8 mouse cellular contexts compared by ENCODE assay signal in the genomic region with DNA sequence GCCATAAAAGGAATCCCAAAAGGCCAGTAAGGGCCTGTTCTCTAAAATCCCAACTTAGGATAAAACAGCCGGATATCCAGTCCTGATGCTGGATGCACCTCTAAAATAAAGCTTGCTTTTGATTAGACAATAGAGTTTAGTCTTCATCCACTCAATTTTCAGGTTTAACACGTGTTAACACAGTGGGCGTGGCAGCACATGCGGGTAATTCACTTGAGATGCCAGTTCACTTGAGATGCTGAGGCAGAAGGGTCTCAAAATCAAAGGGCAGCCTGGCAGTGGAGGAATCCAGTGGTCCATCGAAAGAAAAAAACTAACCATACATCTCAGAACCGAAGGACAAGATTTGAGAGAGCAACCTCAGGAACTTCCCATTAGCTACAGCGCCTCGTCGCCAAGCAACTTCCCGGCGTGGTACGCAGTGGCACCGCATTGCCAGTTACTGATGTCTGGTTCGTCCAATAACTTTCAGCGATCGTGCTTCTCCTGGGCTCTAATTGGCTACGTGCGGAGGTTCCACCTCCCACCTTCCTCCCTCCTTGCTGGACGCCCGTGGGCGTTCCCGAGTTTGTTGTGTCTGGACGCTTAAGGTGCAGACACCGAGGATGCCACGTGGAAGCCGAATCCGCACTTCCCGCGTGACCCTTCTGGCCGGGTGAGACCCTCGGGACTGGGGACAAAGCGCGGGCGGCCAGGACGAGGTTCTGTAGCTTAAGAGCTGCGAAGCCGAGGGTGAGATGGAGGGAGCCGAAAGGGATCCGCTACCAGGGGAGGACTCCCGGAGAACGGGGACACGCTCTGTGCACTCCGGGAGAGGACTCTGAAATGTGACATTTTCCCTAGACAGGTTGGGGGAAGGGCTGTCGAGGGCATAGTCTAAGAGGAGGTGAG. TPM values are rescaled to one million over a fixed set of nuclear protein-coding genes. Genes with fewer than 3 reads are reported as not detected.
A peak's percentile ranks its signal among the peaks of the same experiment; 100 is the strongest.
DNase-seq lines count a peak whose midpoint lies in the region; ATAC-seq and TF ChIP-seq lines count a peak whose summit lies in the region.

Zbed5 (plus strand) TSS at position 526 of the 891 bp plus-strand sequence.

- peak within 1 kb of the TSS; percentile 93 for H3K4me2 ChIP-seq in heart, embryonic 15.5 days
- H3K4me2 ChIP-seq in liver, embryonic 14.5 days (ENCODE audit: low read depth), result peak within 1 kb of the TSS; percentile 95
- H3K4me2 ChIP-seq in neural tube, embryonic 11.5 days (ENCODE audit: low read depth), result peak within 1 kb of the TSS; percentile 73
- H3K4me2 ChIP-seq in stomach, postnatal 0 days (replicated peaks; ENCODE audit: low read depth), result peak within 1 kb of the TSS; percentile 82

- H3K27me3 ChIP-seq in forebrain, embryonic 10.5 days (ENCODE audit: poor library complexity, severe bottlenecking), result no peaks in the 10 kb centered on the region
- peaks cover 2% of the 10 kb centered on the region; the same call in 1 of the 2 replicates for H3K27me3 ChIP-seq in heart, embryonic 15.5 days
- no peaks in the 10 kb centered on the region for H3K27me3 ChIP-seq in liver, embryonic 14.5 days (ENCODE audit: control insufficient read depth, insufficient read depth, low read length)
- no peaks in the 10 kb centered on the region for H3K27me3 ChIP-seq in neural tube, embryonic 11.5 days (ENCODE audit: control insufficient read depth, insufficient read depth, low read length)
- no peaks in the 10 kb centered on the region for H3K27me3 ChIP-seq in stomach, postnatal 0 days (ENCODE audit: control insufficient read depth, insufficient read depth, low read length)

- WGBS in forebrain, embryonic 10.5 days, result 2% methylated on average over 44 of the region's 44 CpGs
- WGBS in heart, embryonic 15.5 days, result 2% methylated on average over 44 of the region's 44 CpGs
- WGBS in liver, embryonic 14.5 days (ENCODE audit: insufficient replicate concordance), result 2% methylated on average over 44 of the region's 44 CpGs
- WGBS in neural tube, embryonic 11.5 days, result 3% methylated on average over 44 of the region's 44 CpGs
- WGBS in stomach, postnatal 0 days, result 3% methylated on average over 44 of the region's 44 CpGs

- no peaks in the 10 kb centered on the region for H3K36me3 ChIP-seq in forebrain, embryonic 10.5 days (replicated peaks)
- H3K36me3 ChIP-seq in heart, embryonic 15.5 days, result no peaks in the 10 kb centered on the region
- H3K36me3 ChIP-seq in liver, embryonic 14.5 days (replicated peaks; ENCODE audit: control insufficient read depth, insufficient read depth, low read depth), result no peaks in the 10 kb centered on the region
- H3K36me3 ChIP-seq in neural tube, embryonic 11.5 days (ENCODE audit: control insufficient read depth, insufficient read depth, low read length), result no peaks in the 10 kb centered on the region
- no peaks in the 10 kb centered on the region for H3K36me3 ChIP-seq in stomach, postnatal 0 days (ENCODE audit: control insufficient read depth, insufficient read depth, low read length)

- no peak for TF ChIP-seq EP300 in liver, embryonic 14.5 days (IDR thresholded peaks at IDR 0.05; ENCODE audit: low read depth)
- no peak for TF ChIP-seq EP300 in stomach, postnatal 0 days (optimal IDR thresholded peaks at IDR 0.05)

- H3K9ac ChIP-seq in heart, embryonic 15.5 days, result peak within 1 kb of the TSS; percentile 69
- peak within 1 kb of the TSS; percentile 57 for H3K9ac ChIP-seq in liver, embryonic 14.5 days (replicated peaks)
- H3K9ac ChIP-seq in neural tube, embryonic 11.5 days (ENCODE audit: low read length), result peak within 1 kb of the TSS; percentile 54
- peak within 1 kb of the TSS; percentile 63 for H3K9ac ChIP-seq in stomach, postnatal 0 days (ENCODE audit: low read length)

- peak; percentile 53 to 65 for DNase-seq in CD8-positive naive resting alpha-beta T cell, adult 2 months (ENCODE audit: low read depth in 2 of 2, low spot score in 2 of 2)
- DNase-seq in c-Kit-positive CD71-negative TER-119-negative erythroid progenitor cells, embryonic 14.5 days (ENCODE audit: low read depth), result peak; percentile 87
- DNase-seq in forebrain, embryonic 10.5 days (ENCODE audit: extremely low spot score, low spot score), result peak; percentile 90
- DNase-seq in kidney, postnatal 25 days, result peak; percentile 92 to 95
- DNase-seq in liver, embryonic 14.5 days (ENCODE audit: low read depth in 3 of 3, low spot score in 3 of 3), result peak; percentile 86
- DNase-seq in neural tube, embryonic 11.5 days (ENCODE audit: low spot score), result peak; percentile 92
- peak; percentile 91 for DNase-seq in stomach, postnatal 0 days (ENCODE audit: low spot score)

- peak within 1 kb of the TSS; percentile 76 for H3K27ac ChIP-seq in forebrain, embryonic 10.5 days
- no peak within 1 kb of the TSS for H3K27ac ChIP-seq in heart, embryonic 15.5 days
- H3K27ac ChIP-seq in liver, embryonic 14.5 days, result no peak within 1 kb of the TSS
- no peak within 1 kb of the TSS for H3K27ac ChIP-seq in neural tube, embryonic 11.5 days (ENCODE audit: low read depth, low read length)
- no peak within 1 kb of the TSS for H3K27ac ChIP-seq in stomach, postnatal 0 days (replicated peaks)

- no peaks in the 10 kb centered on the region for H3K9me3 ChIP-seq in forebrain, embryonic 10.5 days
- no peaks in the 10 kb centered on the region for H3K9me3 ChIP-seq in heart, embryonic 15.5 days (replicated peaks)
- no peaks in the 10 kb centered on the region for H3K9me3 ChIP-seq in liver, embryonic 14.5 days (ENCODE audit: control insufficient read depth, low read length)
- no peaks in the 10 kb centered on the region for H3K9me3 ChIP-seq in neural tube, embryonic 11.5 days (ENCODE audit: control insufficient read depth, low read length)
- no peaks in the 10 kb centered on the region for H3K9me3 ChIP-seq in stomach, postnatal 0 days (ENCODE audit: control insufficient read depth, low read length)

- peak within 1 kb of the TSS; percentile 73 for H3K4me3 ChIP-seq in forebrain, embryonic 10.5 days
- H3K4me3 ChIP-seq in heart, embryonic 15.5 days, result peak within 1 kb of the TSS; percentile 78
- H3K4me3 ChIP-seq in liver, embryonic 14.5 days (ENCODE audit: insufficient read depth in 1 of 2, low read depth in 2 of 2, low read length in 2 of 2), result peak within 1 kb of the TSS; percentile 58 to 65
- peak within 1 kb of the TSS; percentile 66 for H3K4me3 ChIP-seq in neural tube, embryonic 11.5 days (ENCODE audit: low read depth, low read length)
- H3K4me3 ChIP-seq in stomach, postnatal 0 days (ENCODE audit: low read depth, low read length), result peak within 1 kb of the TSS; percentile 48

- TF ChIP-seq CTCF in liver, embryonic 14.5 days (IDR thresholded peaks at IDR 0.05; ENCODE audit: low read depth), result no peak
- TF ChIP-seq CTCF in stomach, postnatal 0 days (IDR thresholded peaks at IDR 0.05; ENCODE audit: low read depth), result no peak

- peak; percentile 99 for ATAC-seq in heart, embryonic 15.5 days (replicated peaks; ENCODE audit: insufficient number of reproducible peaks, insufficient read depth, low FRiP score, low read depth)
- ATAC-seq in liver, embryonic 14.5 days (ENCODE audit: insufficient read depth), result peak; percentile 100
- ATAC-seq in neural tube, embryonic 11.5 days (ENCODE audit: insufficient read depth, low FRiP score, low TSS enrichment), result peak; percentile 99
- ATAC-seq in stomach, postnatal 0 days (ENCODE audit: low FRiP score, low TSS enrichment), result peak; percentile 100

- peaks cover 16% of the 10 kb centered on the region for H3K4me1 ChIP-seq in forebrain, embryonic 10.5 days
- peaks cover 11% of the 10 kb centered on the region for H3K4me1 ChIP-seq in heart, embryonic 15.5 days (replicated peaks)
- peaks cover 4 to 7% of the 10 kb centered on the region in 2 experiments; a peak in 3 of 4 replicates for H3K4me1 ChIP-seq in liver, embryonic 14.5 days (replicated peaks; ENCODE audit: control insufficient read depth in 2 of 2, insufficient read depth in 2 of 2, low read length in 1 of 2)
- peaks cover 3% of the 10 kb centered on the region; the same call in 1 of the 2 replicates for H3K4me1 ChIP-seq in neural tube, embryonic 11.5 days (ENCODE audit: control insufficient read depth, insufficient read depth, low read length)
- no peaks in the 10 kb centered on the region for H3K4me1 ChIP-seq in stomach, postnatal 0 days (replicated peaks; ENCODE audit: control insufficient read depth, insufficient read depth)

RNA-seq across cellular contexts. Expression of gene Zbed5, which starts in this region (rescaled TPM):
- polyA plus RNA-seq in forebrain, embryonic 10.5 days (2016; fragmentation: Nextera tagmentation; extraction: Ambion mirVana), result 5.6 and 5.8 TPM in 2 replicates
- 2.1 and 2.6 TPM in 2 replicates for polyA plus RNA-seq in heart, embryonic 15.5 days (2015; fragmentation: Nextera tagmentation; extraction: Ambion mirVana)
- polyA plus RNA-seq in liver, embryonic 14.5 days (2012; rRNA removed), result 0.43 and 0.70 TPM in 2 replicates
- polyA plus RNA-seq in liver, embryonic 14.5 days (2014; fragmentation: Nextera tagmentation; extraction: Ambion mirVana), result 0.67 and 1.4 TPM in 2 replicates
- polyA plus RNA-seq in neural tube, embryonic 11.5 days (2014; fragmentation: Nextera tagmentation; extraction: Ambion mirVana), result 8.8 and 10.0 TPM in 2 replicates
- 1.8 and 2.6 TPM in 2 replicates for polyA plus RNA-seq in stomach, postnatal 0 days (2015; fragmentation: Nextera tagmentation; extraction: Ambion mirVana)
